Mouse (Mus musculus) neural tube, embryonic 15.5 days (tissue): ENCODE results near the gene Olfr59. TPM values are rescaled to one million over a fixed set of nuclear protein-coding genes. Genes with fewer than 3 reads are reported as not detected.

ENCODE experiments used
- ATAC-seq: fragments of 200-750 bp; cut with Nextera tagmentation; 2 replicates; pipeline ENCODE4 v1.8.0; 2017; ENCODE audit warnings: mild to moderate bottlenecking, moderate TSS enrichment, moderate library complexity; ENCODE audit not compliant: low FRiP score
- H3K27ac ChIP-seq: fragments of 300-500 bp; sonication (generic); replicated peaks from 2 replicates; pipeline ENCODE4 v1.5.1; 2015; ENCODE audit warnings: mild to moderate bottlenecking, inconsistent platforms
- H3K27me3 ChIP-seq: fragments of 300-500 bp; sonication (generic); replicated peaks from 2 replicates; pipeline ENCODE4 v1.6.1; 2015; ENCODE audit warnings: inconsistent platforms
- H3K36me3 ChIP-seq: fragments of 300-500 bp; sonication (generic); 2 replicates; pipeline ENCODE4 v1.6.1; 2015; ENCODE audit warnings: inconsistent platforms
- H3K4me1 ChIP-seq: fragments of 300-500 bp; sonication (generic); 2 replicates; pipeline ENCODE4 v1.6.1; 2015; ENCODE audit warnings: inconsistent platforms
- H3K4me2 ChIP-seq: fragments of 300-500 bp; sonication (generic); 2 replicates; pipeline ENCODE4 v1.6.1; 2015; ENCODE audit warnings: inconsistent platforms, mild to moderate bottlenecking, moderate library complexity
- H3K4me3 ChIP-seq: fragments of 300-500 bp; sonication (generic); replicated peaks from 2 replicates; pipeline ENCODE4 v1.5.1; 2015; ENCODE audit warnings: mild to moderate bottlenecking, inconsistent platforms
- H3K9ac ChIP-seq: fragments of 300-500 bp; sonication (generic); replicated peaks from 2 replicates; pipeline ENCODE4 v1.6.1; 2015; ENCODE audit warnings: mild to moderate bottlenecking, inconsistent platforms
- H3K9me3 ChIP-seq: fragments of 300-500 bp; sonication (generic); replicated peaks from 2 replicates; pipeline ENCODE4 v1.6.1; 2016; ENCODE audit warnings: inconsistent platforms
- WGBS: fragments of 180-500 bp; shearing (Covaris S2); methylation state at CpG from one replicate; pipeline ENCODE4 v1.1.7; 2015; ENCODE audit warnings: mixed read lengths; 5-methylcytosine and 5-hydroxymethylcytosine counted together
- polyA plus RNA-seq: library from polyadenylated mRNA; unstranded; fragments of >200 nt; fragmentation: Nextera tagmentation; extraction: Ambion mirVana; gene quantifications from 2 replicates; pipeline ENCODE4 v1.2.1, GENCODE M21; 2015

The Olfr59 gene
- not detected in 2 replicates for polyA plus RNA-seq

- H3K27ac ChIP-seq = no peak within 1 kb of the TSS
- H3K9ac ChIP-seq = no peak within 1 kb of the TSS
- H3K4me3 ChIP-seq = no peak within 1 kb of the TSS
- H3K9me3 ChIP-seq = no peaks in the 10 kb centered on the region
- H3K4me2 ChIP-seq = no peak within 1 kb of the TSS
- no peaks in the 10 kb centered on the region for H3K36me3 ChIP-seq
- no peaks in the 10 kb centered on the region for H3K4me1 ChIP-seq
- no peaks in the 10 kb centered on the region for H3K27me3 ChIP-seq
- WGBS = 65% methylated on average over 2 of the region's 2 CpGs
- no peak for ATAC-seq
Measured at GRCm38 (mm10) chr11:74283436-74283835, at the start of gene Olfr59. Gene Olfr59, plus strand, starts transcription at chr11:74283736.

GRCm38 (mm10) chr11:74241201-74241600 lies 42.3 kb upstream of the Olfr59 start:
- 90% methylated on average over 3 of the region's 3 CpGs for WGBS

GRCm38 (mm10) chr11:74259508-74259907 lies 24.0 kb upstream of the Olfr59 start, which contains the start of gene Olfr406:
Gene Olfr406, plus strand, starts transcription at chr11:74259808.
- Histone ChIP-seq H3K9ac (no peak within 1 kb of the TSS), H3K27ac (no peak within 1 kb of the TSS), H3K4me2 (no peak within 1 kb of the TSS), H3K36me3 (no peaks in the 10 kb centered on the region), H3K4me3 (no peak within 1 kb of the TSS), H3K9me3 (peaks cover 7% of the 10 kb centered on the region; the same call in 1 of the 2 replicates), H3K27me3 (no peaks in the 10 kb centered on the region), H3K4me1 (no peaks in the 10 kb centered on the region)
- WGBS = 59% methylated on average over 2 of the region's 2 CpGs
- no peak for ATAC-seq

More at GRCm38 (mm10) chr11:74241201-74241600, 42.3 kb upstream of the Olfr59 start:
- Histone ChIP-seq H3K27me3 (no peaks in the 10 kb centered on the region), H3K4me3 (no peak overlapping the region), H3K9me3 (peaks cover 5% of the 10 kb centered on the region; the same call in 1 of the 2 replicates), H3K9ac (no peak overlapping the region), H3K4me1 (no peaks in the 10 kb centered on the region), H3K4me2 (no peak overlapping the region), H3K36me3 (no peaks in the 10 kb centered on the region), H3K27ac (no peak overlapping the region)
- no peak for ATAC-seq

GRCm38 (mm10) chr11:74287256-74287655 lies 3.7 kb downstream of the Olfr59 start:
- ATAC-seq = no peak
- no peak overlapping the region for H3K4me3 ChIP-seq
- H3K9me3 ChIP-seq = no peaks in the 10 kb centered on the region
- no peaks in the 10 kb centered on the region for H3K4me1 ChIP-seq
- H3K27me3 ChIP-seq = no peaks in the 10 kb centered on the region
- no peak overlapping the region for H3K4me2 ChIP-seq
- WGBS = 84% methylated on average over 2 of the region's 2 CpGs
- no peak overlapping the region for H3K9ac ChIP-seq
- no peaks in the 10 kb centered on the region for H3K36me3 ChIP-seq
- no peak overlapping the region for H3K27ac ChIP-seq

- Histone ChIP-seq H3K4me3 (no peak overlapping the region), H3K4me1 (no peaks in the 10 kb centered on the region), H3K27me3 (no peaks in the 10 kb centered on the region), H3K27ac (no peak overlapping the region), H3K9me3 (no peaks in the 10 kb centered on the region), H3K4me2 (no peak overlapping the region), H3K36me3 (no peaks in the 10 kb centered on the region), H3K9ac (no peak overlapping the region)
- ATAC-seq = no peak
- WGBS = 94% methylated on average over 2 of the region's 2 CpGs
Measured at GRCm38 (mm10) chr11:74326044-74326443, 42.5 kb downstream of the Olfr59 start.

- Histone ChIP-seq H3K27me3 (no peaks in the 10 kb centered on the region), H3K9me3 (no peaks in the 10 kb centered on the region), H3K4me3 (no peak overlapping the region), H3K27ac (no peak overlapping the region), H3K36me3 (no peaks in the 10 kb centered on the region), H3K4me2 (no peak overlapping the region), H3K4me1 (no peaks in the 10 kb centered on the region), H3K9ac (no peak overlapping the region)
- no peak for ATAC-seq
Measured at GRCm38 (mm10) chr11:74328781-74329180, 45.2 kb downstream of the Olfr59 start.

GRCm38 (mm10) chr11:74337931-74338330 lies 54.4 kb downstream of the Olfr59 start, which contains the start of gene Olfr410:
Gene Olfr410, minus strand, starts transcription at chr11:74338031.
- Histone ChIP-seq H3K27ac (no peak within 1 kb of the TSS), H3K4me1 (no peaks in the 10 kb centered on the region), H3K9ac (no peak within 1 kb of the TSS), H3K9me3 (no peaks in the 10 kb centered on the region), H3K27me3 (no peaks in the 10 kb centered on the region), H3K4me2 (no peak within 1 kb of the TSS), H3K4me3 (no peak within 1 kb of the TSS), H3K36me3 (no peaks in the 10 kb centered on the region)
- no peak for ATAC-seq
- 84% methylated on average over 6 of the region's 6 CpGs for WGBS

Other genes starting within 250 kb of the Olfr59 start
- gene Olfr139, start 227.2 kb upstream of the Olfr59 start, polyA plus RNA-seq = not detected in 2 replicates
- gene Olfr399, start 227.1 kb upstream of the Olfr59 start, polyA plus RNA-seq = not detected in 2 replicates
- gene Zfp616, start 213.8 kb upstream of the Olfr59 start, polyA plus RNA-seq = not detected in 2 replicates
- gene Olfr401, start 170.0 kb upstream of the Olfr59 start, polyA plus RNA-seq = not detected in 2 replicates
- gene Olfr402, start 130.2 kb upstream of the Olfr59 start, polyA plus RNA-seq = not detected in 2 replicates
- not detected in 2 replicates for gene Olfr403, start 97.5 kb upstream of the Olfr59 start, polyA plus RNA-seq
- not detected in 2 replicates for gene Olfr43, start 72.4 kb upstream of the Olfr59 start, polyA plus RNA-seq
- gene Olfr406, start 23.9 kb upstream of the Olfr59 start, polyA plus RNA-seq = not detected in 2 replicates
- not detected in 2 replicates for gene Olfr410, start 54.3 kb downstream of the Olfr59 start, polyA plus RNA-seq
- not detected in 2 replicates for gene Olfr411, start 68.9 kb downstream of the Olfr59 start, polyA plus RNA-seq
- gene Olfr412, start 78.3 kb downstream of the Olfr59 start, polyA plus RNA-seq = not detected in 2 replicates